Mouse (Mus musculus) cortical plate, adult 2 months (tissue): Measurements from ENCODE around the gene Capn11. TPM values are rescaled to one million over a fixed set of nuclear protein-coding genes. Genes with fewer than 3 reads are reported as not detected.

Experiments used
- H3K27ac ChIP-seq: fragments of 200-500 bp; 2 replicates; pipeline ENCODE4 v1.5.1; 2012; ENCODE audit warnings: low read length, control low read depth, inconsistent platforms; ENCODE audit not compliant: insufficient read depth
- H3K4me1 ChIP-seq: fragments of 200-500 bp; 2 replicates; pipeline ENCODE4 v1.6.1; 2011; ENCODE audit warnings: low read length; ENCODE audit not compliant: control insufficient read depth, insufficient read depth
- H3K4me3 ChIP-seq: fragments of 200-500 bp; 2 replicates; pipeline ENCODE4 v1.5.1; 2011; ENCODE audit warnings: mild to moderate bottlenecking, low read length, control low read depth; ENCODE audit not compliant: insufficient read depth
- CTCF ChIP-seq: fragments of 200-500 bp; IDR thresholded peaks from 2 replicates; pipeline ENCODE4 v1.5.1; 2011; ENCODE audit warnings: mild to moderate bottlenecking, control low read depth, low read length; ENCODE audit not compliant: insufficient read depth; ENCODE audit errors: extremely low read depth
- POLR2A ChIP-seq: fragments of 200-500 bp; IDR thresholded peaks from 2 replicates; pipeline ENCODE4 v1.6.1; 2011; ENCODE audit warnings: mild to moderate bottlenecking, low read length, control low read depth; ENCODE audit not compliant: insufficient read depth; ENCODE audit errors: extremely low read depth
- polyA plus RNA-seq: library from polyadenylated mRNA; depleted of rRNA; stranded (reverse); fragments of >200 nt; gene quantifications from 2 replicates; pipeline ENCODE4 v1.2.3, GENCODE M21; 2012

Gene Capn11
- polyA plus RNA-seq, 1 experiment, result 0.21 TPM

DNA sequence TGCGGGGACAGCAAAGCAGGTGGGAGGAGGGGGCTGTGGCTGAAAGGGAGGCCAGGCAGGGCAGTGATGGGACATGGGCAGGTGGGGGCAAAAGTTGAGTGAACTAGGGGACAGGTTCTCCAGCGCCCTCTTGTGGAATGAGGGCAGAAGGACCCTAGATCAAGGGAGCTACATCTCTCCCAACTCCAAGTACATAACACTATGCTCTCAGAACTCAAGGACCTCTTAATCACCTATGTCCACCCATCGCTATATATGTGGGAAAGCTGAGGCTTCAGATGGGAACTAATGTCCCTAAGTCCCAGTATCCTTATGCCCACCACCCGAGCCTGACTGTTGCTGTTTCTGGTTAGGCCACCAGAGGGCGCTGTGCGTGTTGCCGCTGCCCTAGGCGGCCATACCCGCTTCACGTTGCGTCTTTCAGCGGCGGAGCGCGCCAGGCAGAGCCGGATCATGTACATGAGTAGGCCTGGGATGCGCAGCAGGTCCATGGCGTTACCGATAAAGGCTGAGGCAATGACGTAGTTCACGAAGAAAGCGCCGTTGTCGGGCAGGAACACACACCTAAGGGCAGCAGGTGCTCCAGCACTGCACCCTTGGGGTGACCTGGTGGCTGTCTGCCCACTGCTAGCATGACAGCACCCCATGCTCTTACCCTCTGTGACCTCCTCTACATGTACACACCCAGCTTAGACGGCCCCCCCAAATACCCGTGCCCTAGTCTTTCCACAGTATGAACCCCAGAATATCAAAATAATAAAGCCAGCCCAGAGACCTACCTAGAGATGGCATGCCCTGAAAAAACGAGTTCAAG is 4.2 kb upstream of the Capn11 start:
- H3K4me3 ChIP-seq, result no peak overlapping the region
- no peak overlapping the region for H3K27ac ChIP-seq
- H3K4me1 ChIP-seq, result no peaks in the 10 kb centered on the region
- TF ChIP-seq CTCF (peak; percentile 75), POLR2A (no peak)

DNA sequence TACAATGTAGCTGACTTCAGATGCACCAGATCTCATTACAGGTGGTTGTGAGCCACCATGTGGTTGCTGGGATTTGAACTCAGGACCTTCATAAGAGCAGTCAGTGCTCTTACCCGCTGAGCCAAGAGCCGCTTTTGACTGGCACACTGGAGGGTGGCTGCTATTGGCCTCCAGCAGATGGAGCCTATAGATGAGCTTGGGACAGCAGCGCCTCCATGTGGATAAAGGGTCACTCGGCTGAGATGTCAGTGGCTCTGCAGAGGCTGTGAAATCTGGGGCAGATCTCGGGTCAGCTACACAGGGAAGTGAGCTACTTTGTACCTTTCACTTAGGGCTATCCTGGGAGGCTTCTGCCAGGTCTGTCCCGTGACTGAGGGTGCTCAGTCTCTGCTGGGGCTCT is 3.3 kb downstream of the Capn11 start:
- TF ChIP-seq POLR2A (no peak), CTCF (0 out of 2 replicates have a peak, but pooled peaks have one; percentile 27)
- H3K27ac ChIP-seq, result no peak overlapping the region
- H3K4me1 ChIP-seq, result no peaks in the 10 kb centered on the region
- no peak overlapping the region for H3K4me3 ChIP-seq

DNA sequence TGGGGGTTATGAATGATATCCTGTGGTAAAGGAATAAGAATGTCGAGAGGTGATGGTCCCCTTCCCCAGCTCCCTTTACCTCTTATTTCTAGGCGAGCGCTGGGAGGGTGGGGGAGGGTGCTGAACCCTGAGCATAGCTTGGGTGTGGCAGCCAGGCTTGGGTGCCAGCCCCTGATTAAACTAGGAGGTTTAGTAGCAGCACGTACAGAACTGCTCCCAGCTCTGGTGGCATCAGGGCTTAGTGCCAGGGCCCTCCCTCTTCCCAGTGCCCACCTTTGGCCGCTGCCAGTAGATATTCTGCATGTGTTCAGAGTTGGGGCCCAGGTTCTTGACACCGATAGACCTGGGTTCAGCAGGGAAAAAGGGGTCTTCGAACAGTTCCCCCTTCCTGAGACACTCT is 5.9 kb downstream of the Capn11 start:
- TF ChIP-seq POLR2A, result no peak
- no peak for TF ChIP-seq CTCF
- Histone ChIP-seq H3K4me3 (no peak overlapping the region), H3K27ac (no peak overlapping the region), H3K4me1 (no peaks in the 10 kb centered on the region)

DNA sequence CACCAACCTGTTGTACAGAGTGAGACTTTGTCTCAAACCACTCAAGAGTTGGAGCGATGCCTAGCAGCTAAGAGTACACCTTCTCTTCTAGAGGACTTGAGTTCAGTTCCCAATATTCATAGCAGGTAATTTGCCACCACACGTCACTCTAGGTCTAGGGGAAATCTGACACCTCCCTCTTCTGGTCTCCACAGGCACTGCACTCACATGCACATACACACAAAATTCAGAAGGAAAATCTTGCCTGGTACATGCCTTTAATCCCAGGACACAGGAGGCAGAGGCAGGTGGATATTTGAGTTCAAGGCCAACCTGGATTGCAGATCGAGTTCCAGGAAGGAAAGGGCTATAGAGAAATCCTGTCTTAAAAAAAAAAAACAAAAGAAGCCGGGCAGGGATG is 14.9 kb downstream of the Capn11 start:
- Histone ChIP-seq H3K4me1 (no peaks in the 10 kb centered on the region), H3K4me3 (no peak overlapping the region), H3K27ac (no peak overlapping the region)
- TF ChIP-seq CTCF (no peak), POLR2A (no peak)

DNA sequence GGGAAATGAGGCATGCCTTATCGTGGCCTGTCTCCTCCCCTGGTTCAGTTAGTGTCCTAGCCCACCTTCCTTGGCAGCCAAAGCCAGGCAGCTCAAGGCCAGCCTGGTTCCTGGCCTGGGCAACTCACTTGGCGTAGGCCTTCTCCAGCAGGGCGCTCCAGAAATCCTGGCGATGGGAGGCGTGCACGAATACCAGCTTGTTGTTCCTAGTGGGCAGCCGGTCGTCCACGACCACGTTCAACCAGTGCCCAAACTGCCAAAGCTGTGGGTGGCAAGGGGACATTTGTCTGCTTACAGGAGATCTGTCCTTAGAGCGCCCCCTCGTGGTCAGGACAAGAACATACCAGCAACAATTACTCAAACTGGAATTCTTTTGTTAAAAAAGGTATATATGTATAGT is 16.4 kb downstream of the Capn11 start:
- H3K4me1 ChIP-seq, result no peaks in the 10 kb centered on the region
- H3K27ac ChIP-seq, result no peak overlapping the region
- no peak overlapping the region for H3K4me3 ChIP-seq
- peak; percentile 83 for TF ChIP-seq CTCF
- TF ChIP-seq POLR2A, result no peak

DNA sequence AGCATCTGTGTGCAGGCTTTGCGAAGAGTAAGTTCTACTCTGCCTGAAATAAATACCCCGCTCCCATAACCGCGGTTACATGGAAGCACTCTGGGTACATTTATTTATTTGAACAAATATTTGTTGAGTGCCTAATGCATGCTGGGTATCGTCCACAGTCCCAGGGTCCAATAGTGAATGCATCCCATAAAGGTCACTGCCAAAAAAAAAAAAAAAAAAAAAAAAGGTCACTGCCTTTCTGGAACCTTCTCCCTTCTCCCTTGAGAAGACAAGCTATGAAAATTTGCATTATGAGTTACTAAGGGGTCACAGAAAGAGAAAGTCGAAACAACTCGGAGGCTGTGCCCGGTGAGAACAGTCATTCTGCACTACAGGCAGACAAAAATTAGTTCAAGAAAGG is 17.1 kb downstream of the Capn11 start:
- Histone ChIP-seq H3K4me3 (no peak overlapping the region), H3K27ac (no peak overlapping the region), H3K4me1 (no peaks in the 10 kb centered on the region)
- TF ChIP-seq POLR2A (no peak), CTCF (no peak)

DNA sequence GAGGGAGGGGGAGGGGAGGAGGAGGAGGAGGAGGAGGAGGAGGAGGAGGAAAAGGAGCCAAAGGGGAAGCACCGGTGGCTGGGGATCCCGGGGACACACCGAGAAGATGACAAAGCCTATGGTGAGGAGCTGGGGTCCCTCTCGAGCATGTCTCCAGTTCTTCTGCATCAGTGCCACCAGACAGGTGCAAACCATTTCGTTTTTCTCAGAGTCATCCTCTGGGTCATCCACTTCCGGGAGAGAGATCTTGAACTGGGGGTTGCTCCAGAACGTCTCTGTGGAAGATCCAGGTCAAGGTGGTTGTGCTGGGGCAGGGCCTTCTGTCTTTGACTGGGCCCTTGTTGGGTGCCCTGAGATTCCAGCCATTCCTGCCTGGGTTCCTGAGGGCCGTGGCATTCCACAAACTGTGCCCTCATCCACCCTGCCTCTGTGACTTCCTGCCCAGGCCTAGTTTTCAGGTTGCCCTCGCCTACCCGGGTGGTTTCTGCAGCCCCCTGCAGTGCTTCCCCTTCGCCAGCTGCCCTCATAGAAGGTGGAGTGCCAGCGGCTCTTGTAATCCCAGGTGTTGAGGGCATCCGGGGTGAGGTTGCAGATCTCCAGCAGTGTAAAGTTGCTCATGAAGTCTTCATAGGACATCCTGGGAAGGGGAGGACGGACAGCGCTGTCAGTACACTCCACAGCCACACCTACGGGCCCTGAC is 20.4 kb downstream of the Capn11 start:
- TF ChIP-seq CTCF (no peak), POLR2A (no peak)
- H3K4me1 ChIP-seq, result no peaks in the 10 kb centered on the region
- no peak overlapping the region for H3K27ac ChIP-seq
- no peak overlapping the region for H3K4me3 ChIP-seq

DNA sequence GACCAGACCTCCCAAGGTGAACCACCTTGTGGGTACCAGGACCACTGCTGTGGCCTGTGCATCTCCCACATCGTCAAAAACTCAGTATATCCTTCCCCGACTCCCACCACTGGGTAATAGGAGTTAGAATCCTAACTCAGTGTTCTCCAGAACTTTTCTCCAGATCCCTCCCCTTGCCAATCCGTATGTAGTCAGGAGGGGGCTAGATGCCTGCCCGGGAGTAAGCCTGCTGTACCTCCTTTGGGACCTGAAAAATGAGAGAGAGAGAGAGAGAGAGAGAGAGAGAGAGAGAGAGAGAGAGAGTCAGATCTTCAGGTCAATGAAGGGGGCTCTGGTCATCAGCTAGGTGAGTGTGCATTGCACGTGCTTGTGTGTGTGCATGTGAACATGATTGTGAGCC is 25.1 kb downstream of the Capn11 start:
- H3K27ac ChIP-seq, result no peak overlapping the region
- H3K4me1 ChIP-seq, result peaks cover 2% of the 10 kb centered on the region; the same call in 1 of the 2 replicates
- H3K4me3 ChIP-seq, result no peak overlapping the region
- TF ChIP-seq CTCF (no peak), POLR2A (no peak)

DNA sequence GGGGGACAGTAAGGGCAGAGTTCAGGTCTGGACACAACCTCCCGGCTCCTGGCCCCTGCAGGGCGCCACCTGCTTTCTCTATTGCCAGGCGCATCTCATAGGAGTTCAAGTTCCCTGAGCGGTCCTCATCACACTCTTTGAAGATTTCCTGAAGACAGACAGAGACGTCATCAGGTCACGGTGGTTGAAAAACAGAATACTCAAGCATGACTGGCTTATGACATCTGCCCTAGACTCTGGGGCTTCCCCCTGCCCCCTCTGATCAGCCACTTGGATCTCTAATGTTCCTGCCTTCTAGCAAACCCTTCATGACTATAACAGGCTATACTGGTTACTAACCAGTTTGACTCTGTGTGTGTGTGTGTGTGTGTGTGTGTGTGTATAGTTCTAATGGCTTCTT is 27.2 kb downstream of the Capn11 start:
- no peak overlapping the region for H3K27ac ChIP-seq

DNA sequence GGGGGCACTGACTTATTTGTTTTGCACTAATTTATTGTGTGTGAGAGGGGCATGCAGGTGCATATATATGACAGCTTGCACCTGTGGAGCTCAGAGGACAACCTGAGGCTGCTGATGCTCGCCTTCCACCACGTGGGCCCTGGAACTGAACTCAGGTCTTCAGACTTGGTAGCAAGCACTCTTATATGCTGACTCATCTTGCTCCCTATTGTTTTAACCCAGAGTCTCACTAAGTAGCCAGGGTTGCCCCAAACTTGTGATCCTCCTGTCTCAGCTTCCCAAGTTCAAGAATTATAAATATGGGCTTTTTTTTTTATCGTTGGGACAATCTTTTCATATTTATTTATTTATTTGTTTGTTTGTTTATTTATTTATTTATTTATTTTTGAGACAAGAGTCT is 28.1 kb downstream of the Capn11 start:
- H3K27ac ChIP-seq, result no peak overlapping the region
- TF ChIP-seq POLR2A (no peak), CTCF (no peak)
- H3K4me1 ChIP-seq, result peaks cover 2% of the 10 kb centered on the region; the same call in 1 of the 2 replicates
- H3K4me3 ChIP-seq, result no peak overlapping the region

More for the DNA sequence above, 27.2 kb downstream of the Capn11 start:
- no peak for TF ChIP-seq POLR2A
- no peak for TF ChIP-seq CTCF
- Histone ChIP-seq H3K4me1 (peaks cover 2% of the 10 kb centered on the region; the same call in 1 of the 2 replicates), H3K4me3 (no peak overlapping the region)
